Mouse (Mus musculus) midbrain, embryonic 13.5 days (tissue): ENCODE measurements around the gene Gpr152. TPM values are rescaled to one million over a fixed set of nuclear protein-coding genes. Genes with fewer than 3 reads are reported as not detected.

Experiments
- ATAC-seq: fragments of 200-750 bp; cut with Nextera tagmentation; 2 replicates; pipeline ENCODE4 v1.8.0; 2017; ENCODE audit warnings: mild to moderate bottlenecking, moderate TSS enrichment, moderate library complexity
- H3K27ac ChIP-seq: fragments of 300-500 bp; sonication (generic); 2 replicates; pipeline ENCODE4 v1.5.1; 2015; ENCODE audit warnings: inconsistent platforms, mild to moderate bottlenecking, moderate library complexity
- H3K27me3 ChIP-seq: fragments of 300-500 bp; sonication (generic); 2 replicates; pipeline ENCODE4 v1.6.1; 2015; ENCODE audit warnings: mild to moderate bottlenecking, inconsistent platforms
- H3K36me3 ChIP-seq: fragments of 300-500 bp; sonication (generic); 2 replicates; pipeline ENCODE4 v1.6.1; 2015; ENCODE audit warnings: mild to moderate bottlenecking, inconsistent platforms
- H3K4me1 ChIP-seq: fragments of 300-500 bp; sonication (generic); replicated peaks from 2 replicates; pipeline ENCODE4 v1.6.1; 2015; ENCODE audit warnings: inconsistent platforms
- H3K4me2 ChIP-seq: fragments of 300-500 bp; sonication (generic); replicated peaks from 2 replicates; pipeline ENCODE4 v1.6.1; 2015; ENCODE audit warnings: moderate library complexity, mild to moderate bottlenecking, inconsistent platforms
- H3K4me3 ChIP-seq: fragments of 300-500 bp; sonication (generic); replicated peaks from 2 replicates; pipeline ENCODE4 v1.5.1; 2015; ENCODE audit warnings: mild to moderate bottlenecking, inconsistent platforms
- H3K9ac ChIP-seq: fragments of 300-500 bp; sonication (generic); replicated peaks from 2 replicates; pipeline ENCODE4 v1.6.1; 2015; ENCODE audit warnings: mild to moderate bottlenecking, inconsistent platforms
- H3K9me3 ChIP-seq: fragments of 300-500 bp; sonication (generic); 2 replicates; pipeline ENCODE4 v1.6.1; 2016; ENCODE audit warnings: mild to moderate bottlenecking, inconsistent platforms
- WGBS: fragments of 180-500 bp; shearing (Covaris S2); methylation state at CpG from one replicate; pipeline ENCODE4 v1.1.7; 2015; 5-methylcytosine and 5-hydroxymethylcytosine counted together
- polyA plus RNA-seq: library from polyadenylated mRNA; unstranded; fragments of >200 nt; fragmentation: Nextera tagmentation; extraction: Ambion mirVana; gene quantifications from 2 replicates; pipeline ENCODE4 v1.2.1, GENCODE M21; 2015

Gene Gpr152
- polyA plus RNA-seq, 1 experiment from 2014 or later: 0.08 TPM

GRCm38 (mm10) chr19:4155223-4156072 is 15.9 kb downstream of the Gpr152 start:
- Histone ChIP-seq H3K4me2 (no peak overlapping the region), H3K9me3 (no peaks in the 10 kb centered on the region), H3K36me3 (peaks cover 83% of the 10 kb centered on the region), H3K4me1 (peaks cover 8% of the 10 kb centered on the region; the same call in 1 of the 2 replicates), H3K4me3 (no peak overlapping the region), H3K9ac (peak overlapping the region; percentile 37; the same call in 1 of the 2 replicates), H3K27ac (peak overlapping the region; percentile 19; the same call in 1 of the 2 replicates), H3K27me3 (no peaks in the 10 kb centered on the region)
- WGBS: 68% methylated on average over 6 of the region's 6 CpGs
- no peak for ATAC-seq

- peaks cover 83% of the 10 kb centered on the region for H3K36me3 ChIP-seq
- 67% methylated on average over 20 of the region's 20 CpGs for WGBS
- no peak overlapping the region for H3K4me2 ChIP-seq
- H3K4me1 ChIP-seq: 0 out of 2 replicates have a peak, but pooled peaks cover 1% of the 10 kb centered on the region
- no peak overlapping the region for H3K4me3 ChIP-seq
- H3K27me3 ChIP-seq: no peaks in the 10 kb centered on the region
- H3K9ac ChIP-seq: peak overlapping the region; percentile 37; the same call in 1 of the 2 replicates
- H3K9me3 ChIP-seq: no peaks in the 10 kb centered on the region
- H3K27ac ChIP-seq: peak overlapping the region; percentile 19; the same call in 1 of the 2 replicates
- no peak for ATAC-seq
Observed at GRCm38 (mm10) chr19:4156073-4156579, 16.5 kb downstream of the Gpr152 start.

- Histone ChIP-seq H3K36me3 (peaks cover 82% of the 10 kb centered on the region), H3K9ac (no peak overlapping the region), H3K27me3 (no peaks in the 10 kb centered on the region), H3K4me1 (peaks cover 4% of the 10 kb centered on the region), H3K9me3 (no peaks in the 10 kb centered on the region), H3K4me2 (no peak overlapping the region), H3K27ac (no peak overlapping the region), H3K4me3 (no peak overlapping the region)
- WGBS: 94% methylated on average over 12 of the region's 12 CpGs
- ATAC-seq: no peak
Observed at GRCm38 (mm10) chr19:4156771-4157170, 17.2 kb downstream of the Gpr152 start.

- Histone ChIP-seq H3K36me3 (peaks cover 62% of the 10 kb centered on the region), H3K4me2 (no peak overlapping the region), H3K4me3 (no peak overlapping the region), H3K27me3 (no peaks in the 10 kb centered on the region), H3K9ac (no peak overlapping the region), H3K27ac (no peak overlapping the region), H3K9me3 (no peaks in the 10 kb centered on the region), H3K4me1 (peaks cover 20% of the 10 kb centered on the region)
- 97% methylated on average over 8 of the region's 8 CpGs for WGBS
- no peak for ATAC-seq
Observed at GRCm38 (mm10) chr19:4159049-4159448, 19.5 kb downstream of the Gpr152 start.

- ATAC-seq: peak; percentile 90
- H3K4me1 ChIP-seq: peaks cover 20% of the 10 kb centered on the region
- no peaks in the 10 kb centered on the region for H3K27me3 ChIP-seq
- H3K9me3 ChIP-seq: no peaks in the 10 kb centered on the region
- peak within 1 kb of the TSS; percentile 84 for H3K9ac ChIP-seq
- 7% methylated on average over 42 of the region's 42 CpGs for WGBS
- H3K36me3 ChIP-seq: peaks cover 34% of the 10 kb centered on the region
- peak within 1 kb of the TSS; percentile 68 for H3K4me3 ChIP-seq
- H3K4me2 ChIP-seq: peak within 1 kb of the TSS; percentile 93
- H3K27ac ChIP-seq: peak within 1 kb of the TSS; percentile 86
Observed at GRCm38 (mm10) chr19:4162646-4163542, 23.3 kb downstream of the Gpr152 start, which contains the start of gene Rps6kb2. TSS of gene Rps6kb2 (minus strand) at chr19:4163354.

- peak overlapping the region; percentile 68 for H3K4me3 ChIP-seq
- WGBS: 35% methylated on average over 4 of the region's 4 CpGs
- ATAC-seq: peak; percentile 58
Observed at GRCm38 (mm10) chr19:4163543-4163887, 23.9 kb downstream of the Gpr152 start.

GRCm38 (mm10) chr19:4164100-4164499 is 24.5 kb downstream of the Gpr152 start:
- H3K27ac ChIP-seq: 0 out of 2 replicates have a peak overlapping the region, but pooled peaks have one; percentile 2
- H3K4me1 ChIP-seq: peaks cover 20% of the 10 kb centered on the region
- no peak for ATAC-seq
- H3K4me3 ChIP-seq: no peak overlapping the region; the same call in 1 of the 2 replicates
- H3K4me2 ChIP-seq: no peak overlapping the region
- H3K9me3 ChIP-seq: no peaks in the 10 kb centered on the region
- peaks cover 22% of the 10 kb centered on the region for H3K36me3 ChIP-seq
- WGBS: 83% methylated on average over 3 of the region's 3 CpGs
- H3K27me3 ChIP-seq: no peaks in the 10 kb centered on the region
- no peak overlapping the region for H3K9ac ChIP-seq

More at GRCm38 (mm10) chr19:4163543-4163887, 23.9 kb downstream of the Gpr152 start:
- Histone ChIP-seq H3K9ac (peak overlapping the region; percentile 62), H3K27ac (peak overlapping the region; percentile 86), H3K4me1 (peaks cover 20% of the 10 kb centered on the region), H3K4me2 (peak overlapping the region; percentile 93), H3K27me3 (no peaks in the 10 kb centered on the region), H3K9me3 (no peaks in the 10 kb centered on the region), H3K36me3 (peaks cover 28% of the 10 kb centered on the region)

GRCm38 (mm10) chr19:4164721-4165120 is 25.1 kb downstream of the Gpr152 start:
- no peaks in the 10 kb centered on the region for H3K27me3 ChIP-seq
- peaks cover 16% of the 10 kb centered on the region for H3K36me3 ChIP-seq
- no peak overlapping the region for H3K9ac ChIP-seq
- no peak overlapping the region for H3K27ac ChIP-seq
- no peak overlapping the region for H3K4me2 ChIP-seq
- 83% methylated on average over 2 of the region's 2 CpGs for WGBS
- no peaks in the 10 kb centered on the region for H3K9me3 ChIP-seq
- no peak overlapping the region for H3K4me3 ChIP-seq
- H3K4me1 ChIP-seq: peaks cover 22% of the 10 kb centered on the region
- ATAC-seq: no peak

GRCm38 (mm10) chr19:4166678-4167476 is 27.3 kb downstream of the Gpr152 start:
- no peak for ATAC-seq

GRCm38 (mm10) chr19:4169378-4169784 is 29.8 kb downstream of the Gpr152 start:
- Histone ChIP-seq H3K4me1 (peaks cover 9% of the 10 kb centered on the region), H3K9ac (peak overlapping the region; percentile 77), H3K27ac (peak overlapping the region; percentile 90), H3K9me3 (no peaks in the 10 kb centered on the region), H3K4me2 (peak overlapping the region; percentile 70), H3K4me3 (peak overlapping the region; percentile 42), H3K36me3 (no peaks in the 10 kb centered on the region), H3K27me3 (no peaks in the 10 kb centered on the region)
- 1% methylated on average over 42 of the region's 43 CpGs for WGBS
- peak; percentile 97 for ATAC-seq

More at GRCm38 (mm10) chr19:4166678-4167476, 27.3 kb downstream of the Gpr152 start:
- H3K36me3 ChIP-seq: no peaks in the 10 kb centered on the region
- H3K4me1 ChIP-seq: peaks cover 24% of the 10 kb centered on the region
- no peaks in the 10 kb centered on the region for H3K27me3 ChIP-seq
- H3K27ac ChIP-seq: no peak overlapping the region
- H3K9me3 ChIP-seq: no peaks in the 10 kb centered on the region
- WGBS: 85% methylated on average over 9 of the region's 9 CpGs
- no peak overlapping the region for H3K4me2 ChIP-seq
- no peak overlapping the region for H3K4me3 ChIP-seq
- H3K9ac ChIP-seq: no peak overlapping the region

- no peaks in the 10 kb centered on the region for H3K9me3 ChIP-seq
- peak overlapping the region; percentile 42 for H3K4me3 ChIP-seq
- WGBS: 6% methylated on average over 27 of the region's 27 CpGs
- no peaks in the 10 kb centered on the region for H3K36me3 ChIP-seq
- no peaks in the 10 kb centered on the region for H3K27me3 ChIP-seq
- H3K4me2 ChIP-seq: peak overlapping the region; percentile 70
- peak overlapping the region; percentile 90 for H3K27ac ChIP-seq
- peak; percentile 79 for ATAC-seq
- peak overlapping the region; percentile 77 for H3K9ac ChIP-seq
- peaks cover 9% of the 10 kb centered on the region for H3K4me1 ChIP-seq
Observed at GRCm38 (mm10) chr19:4169810-4170209, 30.2 kb downstream of the Gpr152 start.
